Mouse (Mus musculus) midbrain, embryonic 10.5 days (tissue): ENCODE measurements at regions not wholly inside any gene's neighbourhood (a gene's known extent, or its start where the extent isn't known, plus 50 kb on each side); places are given as distances from the start of the nearest gene placed in this dataset.
A peak's percentile ranks its signal among the peaks of the same experiment; 100 is the strongest.

Experiments
- DNase-seq: peaks from one replicate; pipeline ENCODE4 v3.0.0-alpha.2; 2017; ENCODE audit warnings: low spot score
- H3K27ac ChIP-seq: fragments of 300-500 bp; sonication (generic); replicated peaks from 2 replicates; pipeline ENCODE4 v1.5.1; 2016; ENCODE audit warnings: mild to moderate bottlenecking
- H3K27me3 ChIP-seq: fragments of 300-500 bp; sonication (generic); 2 replicates; pipeline ENCODE4 v1.6.1; 2016; ENCODE audit warnings: low read depth, mild to moderate bottlenecking; ENCODE audit not compliant: poor library complexity, severe bottlenecking
- H3K36me3 ChIP-seq: fragments of 300-500 bp; sonication (generic); 2 replicates; pipeline ENCODE4 v1.6.1; 2016; ENCODE audit warnings: mild to moderate bottlenecking, moderate library complexity
- H3K4me1 ChIP-seq: fragments of 300-500 bp; sonication (generic); 2 replicates; pipeline ENCODE4 v1.6.1; 2016
- H3K4me3 ChIP-seq: fragments of 300-500 bp; sonication (generic); 2 replicates; pipeline ENCODE4 v1.5.1; 2016; ENCODE audit warnings: mild to moderate bottlenecking, moderate library complexity
- H3K9me3 ChIP-seq: fragments of 300-500 bp; sonication (generic); replicated peaks from 2 replicates; pipeline ENCODE4 v1.6.1; 2016; ENCODE audit warnings: mild to moderate bottlenecking
- WGBS: fragments of 180-500 bp; shearing (Covaris S2); methylation state at CpG from one replicate; pipeline ENCODE4 v1.1.7; 2016; 5-methylcytosine and 5-hydroxymethylcytosine counted together

- DNase-seq, result no peak
- Histone ChIP-seq H3K27me3 (no peaks in the 10 kb centered on the region), H3K9me3 (no peaks in the 10 kb centered on the region), H3K4me3 (no peak overlapping the region), H3K36me3 (no peaks in the 10 kb centered on the region), H3K4me1 (no peaks in the 10 kb centered on the region), H3K27ac (no peak overlapping the region; the same call in 1 of the 2 replicates)
- WGBS, result 87% methylated on average over 10 of the region's 10 CpGs
Observed at GRCm38 (mm10) chr3:39674927-39675326, 788.2 kb downstream of the Fat4 start.

- no peaks in the 10 kb centered on the region for H3K4me1 ChIP-seq
- no peak overlapping the region for H3K4me3 ChIP-seq
- no peaks in the 10 kb centered on the region for H3K36me3 ChIP-seq
- no peak overlapping the region for H3K27ac ChIP-seq
- no peaks in the 10 kb centered on the region for H3K27me3 ChIP-seq
- H3K9me3 ChIP-seq, result peaks cover 11% of the 10 kb centered on the region
- DNase-seq, result no peak
- WGBS, result 67% methylated on average over 1 of the region's 1 CpGs
Observed at GRCm38 (mm10) chr3:39705610-39706009, 818.9 kb downstream of the Fat4 start.

GRCm38 (mm10) chr3:39712795-39713709, 818.0 kb upstream of the Intu start:
- no peak overlapping the region for H3K4me3 ChIP-seq
- H3K27me3 ChIP-seq, result no peaks in the 10 kb centered on the region
- H3K36me3 ChIP-seq, result no peaks in the 10 kb centered on the region
- peaks cover 29% of the 10 kb centered on the region for H3K4me1 ChIP-seq
- peak overlapping the region; percentile 70; the same call in 1 of the 2 replicates for H3K27ac ChIP-seq
- no peak for DNase-seq
- no peaks in the 10 kb centered on the region for H3K9me3 ChIP-seq
- whole genome bisulfite sequencing, result 45% methylated on average over 13 of the region's 13 CpGs

- Histone ChIP-seq H3K4me3 (no peak overlapping the region), H3K27me3 (no peaks in the 10 kb centered on the region), H3K9me3 (no peaks in the 10 kb centered on the region), H3K36me3 (no peaks in the 10 kb centered on the region), H3K27ac (peak overlapping the region; percentile 74), H3K4me1 (peaks cover 29% of the 10 kb centered on the region)
- 56% methylated on average over 5 of the region's 5 CpGs for WGBS
- peak; percentile 17 for DNase-seq
Observed at GRCm38 (mm10) chr3:39714056-39714592, 817.0 kb upstream of the Intu start.

DNA sequence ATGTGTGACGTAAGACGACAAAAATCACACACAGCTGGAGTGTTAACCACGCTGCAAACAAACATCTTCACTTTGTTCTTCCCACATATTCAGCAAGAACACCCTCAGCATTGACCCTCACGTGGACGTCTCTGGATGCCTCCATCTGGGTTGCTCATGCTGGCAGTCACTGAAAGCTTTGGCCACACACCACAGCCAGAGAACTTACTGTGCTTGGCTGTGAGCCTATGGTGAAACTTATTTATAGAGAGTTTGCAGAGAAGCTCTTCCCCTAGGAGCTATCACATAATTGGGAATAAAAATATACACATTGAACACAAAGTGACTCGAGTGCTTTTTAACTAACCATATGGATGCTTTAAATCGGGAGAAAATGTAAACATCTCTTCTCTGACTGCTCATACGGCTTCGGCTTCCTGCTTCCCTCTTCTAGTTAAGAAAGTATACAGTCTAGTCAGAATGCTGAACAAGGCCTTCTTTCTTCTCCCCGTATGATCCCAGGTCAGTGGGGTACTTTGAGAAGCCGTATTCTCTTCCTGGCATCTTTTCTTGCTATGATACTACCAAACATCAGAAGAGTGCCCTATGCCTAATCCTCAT, 812.0 kb upstream of the Intu start:
- Histone ChIP-seq H3K27ac (no peak overlapping the region), H3K27me3 (no peaks in the 10 kb centered on the region), H3K9me3 (no peaks in the 10 kb centered on the region), H3K4me3 (no peak overlapping the region), H3K36me3 (no peaks in the 10 kb centered on the region), H3K4me1 (peaks cover 4% of the 10 kb centered on the region)
- no peak for DNase-seq
- 85% methylated on average over 11 of the region's 11 CpGs for WGBS

DNA sequence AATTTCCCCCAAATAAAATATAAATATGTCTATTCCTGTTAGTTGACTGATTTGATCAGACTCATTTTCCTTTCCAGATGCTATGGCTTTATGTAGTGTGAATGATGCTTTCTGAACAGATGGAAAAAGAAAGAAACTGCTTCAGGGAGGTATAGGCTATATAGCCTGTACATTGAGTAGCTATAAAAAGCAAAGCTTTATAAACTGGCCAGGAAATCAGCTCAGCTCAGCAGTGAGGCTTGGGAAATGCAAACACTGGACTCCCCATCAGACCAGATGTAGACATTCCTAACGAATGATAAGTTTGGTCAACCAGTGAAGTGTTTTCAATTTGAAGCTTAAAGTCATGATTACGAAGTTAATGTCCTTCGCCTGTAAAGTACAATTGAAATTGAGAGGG, 805.3 kb upstream of the Intu start:
- Histone ChIP-seq H3K36me3 (no peaks in the 10 kb centered on the region), H3K4me1 (no peaks in the 10 kb centered on the region), H3K4me3 (no peak overlapping the region), H3K27me3 (no peaks in the 10 kb centered on the region), H3K9me3 (no peaks in the 10 kb centered on the region), H3K27ac (no peak overlapping the region)
- WGBS, result 89% methylated on average over 3 of the region's 3 CpGs
- no peak for DNase-seq

DNA sequence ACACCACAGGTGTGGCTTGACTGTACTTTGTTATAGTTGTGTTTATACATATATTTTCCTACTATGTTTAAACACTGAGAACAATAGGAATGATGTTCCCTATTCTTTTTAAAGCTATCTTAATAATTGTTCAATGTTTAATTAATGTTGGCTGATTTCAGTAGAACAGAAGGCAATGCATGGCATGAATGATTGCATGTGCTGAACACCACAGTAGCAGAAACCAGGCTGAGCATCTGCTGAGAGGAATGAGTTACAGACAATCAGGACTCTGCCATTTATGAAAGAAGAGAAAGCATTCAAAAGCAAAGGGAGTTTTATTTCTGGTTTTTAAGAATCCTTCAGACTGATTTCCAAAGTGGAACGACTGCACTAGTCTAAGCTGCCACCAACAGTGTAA, 794.4 kb upstream of the Intu start:
- no peaks in the 10 kb centered on the region for H3K4me1 ChIP-seq
- H3K27ac ChIP-seq, result no peak overlapping the region
- H3K36me3 ChIP-seq, result no peaks in the 10 kb centered on the region
- H3K27me3 ChIP-seq, result no peaks in the 10 kb centered on the region
- H3K4me3 ChIP-seq, result no peak overlapping the region
- DNase-seq, result no peak
- WGBS, result 61% methylated on average over 1 of the region's 1 CpGs
- no peaks in the 10 kb centered on the region for H3K9me3 ChIP-seq

DNA sequence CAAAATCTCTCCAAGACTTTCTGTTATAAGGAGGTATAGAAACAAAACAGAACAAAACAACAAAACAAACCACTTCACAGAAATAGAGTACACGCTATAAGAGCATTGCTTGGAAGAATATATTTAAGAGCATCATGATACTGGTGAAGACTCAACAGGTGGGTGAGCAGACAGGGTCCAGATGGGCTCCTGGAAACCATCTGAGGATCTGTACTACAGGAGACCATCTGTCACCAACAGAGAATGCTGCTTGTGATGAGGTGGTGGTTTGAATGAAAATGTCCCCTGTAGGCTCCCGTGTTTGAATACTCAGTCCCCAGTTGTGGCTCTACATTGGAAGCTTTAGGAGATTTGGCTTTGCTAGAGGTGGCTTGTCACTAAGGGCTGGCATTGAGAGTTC, 785.1 kb upstream of the Intu start:
- Histone ChIP-seq H3K36me3 (no peaks in the 10 kb centered on the region), H3K27ac (no peak overlapping the region), H3K4me3 (no peak overlapping the region), H3K4me1 (no peaks in the 10 kb centered on the region), H3K9me3 (no peaks in the 10 kb centered on the region), H3K27me3 (no peaks in the 10 kb centered on the region)
- DNase-seq, result no peak
- WGBS, result 90% methylated on average over 2 of the region's 2 CpGs

DNA sequence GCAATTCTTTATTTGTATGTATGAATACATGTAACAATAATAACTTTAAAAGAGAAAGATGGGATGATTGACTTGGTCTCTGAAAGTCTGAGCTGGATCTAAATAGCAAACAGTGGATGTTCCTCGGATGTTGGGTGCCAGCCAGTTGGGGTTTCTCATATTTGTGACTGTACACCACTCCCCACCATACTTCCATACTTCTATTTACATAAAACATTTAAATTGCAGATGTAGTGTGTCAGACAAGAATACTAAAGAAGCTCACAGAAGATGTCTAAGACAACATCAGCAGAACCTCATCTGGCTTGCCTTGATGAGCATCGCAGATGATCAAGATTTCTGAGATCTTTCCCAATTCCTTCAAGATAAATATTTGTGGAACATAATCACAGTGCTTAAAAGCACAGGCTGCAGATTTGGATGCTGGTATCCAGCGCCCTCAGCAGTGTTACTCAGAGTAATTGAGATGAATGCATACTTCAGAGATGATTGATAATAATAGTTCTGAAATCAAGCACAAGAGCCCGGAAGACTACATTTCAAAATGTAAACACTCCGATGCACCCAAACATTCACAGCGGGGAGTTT, 762.0 kb upstream of the Intu start:
- no peak for DNase-seq
- Histone ChIP-seq H3K9me3 (no peaks in the 10 kb centered on the region), H3K36me3 (no peaks in the 10 kb centered on the region), H3K27ac (no peak overlapping the region), H3K4me1 (no peaks in the 10 kb centered on the region), H3K4me3 (no peak overlapping the region), H3K27me3 (no peaks in the 10 kb centered on the region)
- WGBS, result 88% methylated on average over 6 of the region's 6 CpGs

GRCm38 (mm10) chr3:39776278-39777039, 754.6 kb upstream of the Intu start:
- H3K4me3 ChIP-seq, result no peak overlapping the region
- DNase-seq, result no peak
- WGBS, result 89% methylated on average over 7 of the region's 7 CpGs
- H3K9me3 ChIP-seq, result no peaks in the 10 kb centered on the region
- H3K27ac ChIP-seq, result no peak overlapping the region
- no peaks in the 10 kb centered on the region for H3K27me3 ChIP-seq
- H3K36me3 ChIP-seq, result no peaks in the 10 kb centered on the region
- peaks cover 18% of the 10 kb centered on the region for H3K4me1 ChIP-seq

DNA sequence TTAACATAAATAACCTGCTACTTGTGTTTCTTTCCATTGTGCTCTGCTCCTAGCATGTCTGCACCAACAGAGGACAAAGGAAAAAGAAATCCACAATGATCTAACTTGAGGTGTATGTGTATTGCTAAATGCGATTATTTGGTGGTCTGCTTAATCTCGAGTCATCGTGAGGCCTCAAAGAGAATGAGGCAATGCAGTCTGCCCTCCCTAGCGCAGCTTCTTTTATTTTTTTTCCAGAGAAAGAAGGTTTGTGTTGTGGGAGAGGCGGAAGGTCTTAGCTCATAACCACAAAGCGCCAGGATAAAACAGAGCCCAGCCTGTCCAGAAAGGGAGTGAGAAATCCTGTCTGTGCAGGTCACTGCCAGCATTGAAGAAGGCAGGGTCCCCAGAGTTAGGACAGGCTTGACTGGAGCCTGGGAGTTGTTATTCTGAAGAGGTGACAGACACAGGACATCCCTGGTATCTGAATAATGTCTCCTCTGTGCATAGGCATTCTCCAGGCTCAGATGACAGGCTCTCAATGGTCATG, 751.3 kb upstream of the Intu start:
- Histone ChIP-seq H3K27me3 (no peaks in the 10 kb centered on the region), H3K9me3 (no peaks in the 10 kb centered on the region), H3K4me1 (peaks cover 26% of the 10 kb centered on the region), H3K27ac (peak overlapping the region; percentile 76), H3K36me3 (no peaks in the 10 kb centered on the region), H3K4me3 (no peak overlapping the region)
- 56% methylated on average over 6 of the region's 6 CpGs for WGBS
- DNase-seq, result peak; percentile 14

GRCm38 (mm10) chr3:39780270-39780669, 750.8 kb upstream of the Intu start:
- DNase-seq, result no peak
- Histone ChIP-seq H3K4me3 (no peak overlapping the region), H3K36me3 (no peaks in the 10 kb centered on the region), H3K4me1 (peaks cover 26% of the 10 kb centered on the region), H3K27me3 (no peaks in the 10 kb centered on the region), H3K9me3 (no peaks in the 10 kb centered on the region), H3K27ac (peak overlapping the region; percentile 76)
- 70% methylated on average over 5 of the region's 5 CpGs for WGBS
